Mouse (Mus musculus) monocyte, adult 2 months (primary cell): ENCODE data around the gene Gm26920.
A peak's percentile ranks its signal among the peaks of the same experiment; 100 is the strongest.
"Not testable (repeated sequence)": the region's sequence is repeated elsewhere in the genome, so short reads cannot be mapped to it uniquely, and the experiment has no call there.

Experiments used
- DNase-seq, 2 experiments: peaks; one replicate each; pipeline ENCODE4 v3.0.0; 2022; ENCODE audit warnings: low spot score in 2 of 2, low read depth in 1 of 2

Gene Gm26920

GRCm38 (mm10) chr7:30090092-30090969 lies at the start of gene Gm26920, which contains the start of gene Zfp566:
Gene Gm26920, minus strand, starts transcription at chr7:30090410.
Gene Zfp566, minus strand, starts transcription at chr7:30090527.
- DNase-seq = peak; percentile 91 to 94

DNA sequence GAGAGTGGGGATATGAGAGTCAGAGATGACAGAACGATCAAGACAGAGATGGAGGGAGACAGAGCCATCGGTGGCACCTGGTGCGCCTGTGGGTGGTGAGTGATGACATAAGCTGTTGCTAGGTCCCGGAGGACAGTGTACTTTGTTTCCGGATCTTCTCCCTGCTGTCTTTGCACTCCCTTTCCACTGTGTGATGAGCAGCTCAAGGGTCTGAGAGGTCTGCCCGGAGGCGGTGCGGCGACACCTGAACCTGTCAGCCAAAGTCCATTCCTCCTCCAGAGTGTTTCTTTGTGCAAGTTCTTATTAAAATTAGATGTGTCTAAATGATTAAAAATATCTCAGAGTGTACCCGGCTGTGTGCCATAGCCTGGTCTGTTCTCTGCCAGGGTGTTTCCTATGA lies 46.6 kb upstream of the Gm26920 start:
- DNase-seq = no peak

- no peak for DNase-seq
Measured at GRCm38 (mm10) chr7:30132396-30132795, 42.2 kb upstream of the Gm26920 start.

- no peak for DNase-seq
Measured at GRCm38 (mm10) chr7:30129900-30130299, 39.7 kb upstream of the Gm26920 start.

DNA sequence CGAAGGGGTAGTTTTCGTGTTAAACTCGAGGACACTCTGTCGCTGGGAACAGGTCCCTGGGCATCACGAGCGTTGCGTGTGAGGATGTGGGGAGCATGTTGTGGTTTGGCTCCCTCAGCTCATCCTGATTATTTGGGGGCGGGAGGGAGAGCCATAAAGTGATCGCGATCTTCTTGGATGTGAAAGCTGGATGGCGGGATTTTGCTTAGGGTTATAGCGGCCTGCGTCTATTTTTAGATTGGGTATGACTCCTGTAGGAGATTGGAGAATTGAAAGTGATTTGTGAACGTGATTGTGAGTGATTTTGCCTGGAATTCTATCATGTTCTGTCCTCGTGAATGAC lies 31.9 kb upstream of the Gm26920 start:
- DNase-seq = no peak

DNA sequence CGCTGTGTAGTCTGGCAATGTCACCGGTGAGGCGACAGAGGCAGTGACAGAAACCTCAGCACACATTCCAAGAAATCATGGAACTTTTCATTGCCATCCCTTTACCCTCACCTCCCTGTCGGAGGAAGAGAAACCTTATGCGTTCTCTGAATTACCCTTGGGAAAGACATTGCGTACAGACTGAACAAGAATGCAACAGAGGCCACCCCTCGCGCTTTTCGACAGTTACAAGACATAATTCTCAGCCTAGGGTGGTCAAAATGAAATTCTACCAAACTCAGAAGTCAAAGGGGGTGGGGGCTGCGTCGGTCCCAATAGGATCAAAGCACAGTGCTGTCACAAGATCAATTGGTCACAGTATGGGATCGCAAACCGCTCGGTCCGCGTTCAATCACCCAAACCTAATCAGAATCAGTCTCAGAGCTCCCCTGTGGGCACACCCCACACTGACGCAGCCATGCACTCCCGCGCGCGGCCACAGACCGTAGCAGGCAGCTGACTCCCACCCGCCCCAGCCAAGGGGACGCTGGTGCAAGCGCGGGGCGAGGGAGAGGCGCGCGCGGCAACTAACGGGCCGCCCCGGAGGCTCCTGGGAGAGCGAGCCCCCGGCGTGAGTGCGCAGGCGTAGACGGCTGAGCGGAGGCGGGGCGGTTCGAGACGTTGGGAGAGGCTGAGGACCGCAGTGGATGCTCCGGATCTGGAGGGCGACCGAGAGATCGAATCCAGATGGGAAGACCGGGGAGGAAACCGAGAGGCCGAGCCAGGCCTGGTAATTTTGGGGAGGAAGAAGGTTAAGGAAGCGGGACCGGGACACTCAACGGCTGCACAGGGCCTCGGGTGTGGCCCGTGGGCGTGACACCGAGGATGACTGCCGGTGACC lies 31.3 kb upstream of the Gm26920 start, which contains the start of gene Zfp382:
TSS of gene Zfp382 (plus strand) at position 635 of the 880 bp plus-strand sequence.
- peak; percentile 55 to 70 for DNase-seq

DNA sequence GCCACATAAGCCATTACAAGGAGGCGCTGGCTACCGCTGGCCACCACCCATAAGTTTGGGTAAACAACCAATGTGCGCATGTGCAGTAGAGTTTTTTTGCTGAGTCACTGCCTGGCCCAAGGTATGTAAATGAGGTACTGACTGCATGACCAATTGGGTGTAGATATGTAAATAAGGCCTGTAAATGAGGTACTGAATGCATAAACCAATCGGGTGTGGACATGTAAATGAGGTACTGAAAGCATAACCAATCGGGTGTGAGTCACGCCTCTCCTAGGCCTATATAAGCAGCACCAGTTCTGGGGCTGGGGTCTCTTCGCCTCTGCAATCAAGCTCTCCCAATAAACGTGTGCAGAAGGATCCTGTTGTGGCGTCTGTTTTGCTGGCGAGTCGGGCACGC lies 27.7 kb upstream of the Gm26920 start:
- not testable (repeated sequence) for DNase-seq

- no peak for DNase-seq
Measured at GRCm38 (mm10) chr7:30116076-30116475, 25.9 kb upstream of the Gm26920 start.

DNA sequence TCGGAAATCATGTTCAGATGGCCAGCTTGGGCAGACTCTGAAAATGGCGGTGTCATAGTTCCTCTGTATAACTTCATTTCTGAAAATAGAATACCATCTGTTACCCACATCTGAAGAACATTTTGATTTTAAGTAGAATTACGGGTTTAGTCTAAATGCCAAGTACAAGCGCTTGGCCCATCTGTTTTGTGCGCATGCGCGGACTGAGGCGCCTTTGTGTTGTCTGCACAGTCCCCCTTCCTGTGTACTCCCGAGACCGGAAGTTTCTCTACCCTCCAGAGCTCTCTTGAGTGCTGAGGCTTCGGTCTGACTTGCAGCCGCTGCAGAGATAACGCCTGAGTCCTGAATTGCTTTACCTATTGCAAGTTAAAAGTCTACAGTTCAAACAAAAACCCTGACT lies 9.1 kb upstream of the Gm26920 start:
- no peak for DNase-seq

- DNase-seq = no peak
Measured at GRCm38 (mm10) chr7:30095551-30096125, 5.4 kb upstream of the Gm26920 start.

- peak; percentile 64 to 66 for DNase-seq
Measured at GRCm38 (mm10) chr7:30094646-30095429, 4.6 kb upstream of the Gm26920 start, which contains the start of gene Zfp260. Gene Zfp260, plus strand, starts transcription at chr7:30094777.

- no peak for DNase-seq
Measured at GRCm38 (mm10) chr7:30093918-30094415, 3.8 kb upstream of the Gm26920 start.

- DNase-seq = no peak
Measured at GRCm38 (mm10) chr7:30092666-30093065, 2.5 kb upstream of the Gm26920 start.

DNA sequence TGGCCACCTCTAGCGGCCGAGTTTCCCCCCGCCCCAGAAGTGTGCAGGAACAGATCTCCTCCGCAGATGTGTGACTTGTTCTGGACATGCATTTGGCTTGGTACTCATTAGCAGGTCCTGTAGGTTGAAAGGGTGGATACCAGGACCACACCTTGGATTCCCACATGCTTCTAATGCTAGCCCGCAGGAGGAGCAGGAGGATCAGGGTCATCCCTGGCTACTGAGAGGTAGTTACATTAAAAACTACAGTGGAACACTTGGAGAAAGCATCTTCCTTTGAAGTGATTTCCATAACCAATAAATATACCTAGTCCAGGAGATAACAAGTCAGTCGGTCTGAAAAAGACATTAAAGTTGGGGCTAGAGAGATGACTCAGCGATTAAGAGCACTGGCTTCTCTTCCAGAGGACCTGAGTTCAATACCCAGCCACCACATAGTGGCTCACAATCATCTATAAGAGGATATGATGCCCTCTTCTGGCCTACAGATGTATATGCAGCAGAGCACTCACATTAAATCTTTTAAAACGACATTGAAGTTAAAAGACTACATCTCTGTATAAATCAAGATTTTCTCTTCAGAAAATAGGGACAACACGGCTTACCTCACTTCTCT lies 868 bp upstream of the Gm26920 start:
- DNase-seq = no peak

DNA sequence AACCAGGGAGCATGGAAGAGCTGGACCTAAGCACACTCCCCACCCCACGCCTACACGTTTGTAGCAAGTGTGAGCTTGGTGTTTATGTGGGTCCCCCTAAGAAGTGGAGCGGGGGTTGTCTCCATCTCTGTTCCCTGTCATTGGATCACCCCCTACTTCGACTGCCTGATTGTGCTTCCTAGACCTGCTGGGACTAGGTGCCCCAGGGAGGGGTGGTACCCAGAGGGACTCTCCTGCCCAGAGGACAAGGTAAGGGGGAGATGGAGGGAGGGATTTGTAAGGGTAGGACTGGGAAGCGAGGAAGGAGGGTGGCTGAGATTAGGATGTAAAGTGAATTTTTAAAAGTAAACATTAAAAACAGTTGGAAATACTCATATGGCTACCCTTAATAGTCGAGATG lies 805 bp downstream of the Gm26920 start:
- DNase-seq = no peak

GRCm38 (mm10) chr7:30086524-30086923 lies 3.7 kb downstream of the Gm26920 start:
- DNase-seq = no peak

DNA sequence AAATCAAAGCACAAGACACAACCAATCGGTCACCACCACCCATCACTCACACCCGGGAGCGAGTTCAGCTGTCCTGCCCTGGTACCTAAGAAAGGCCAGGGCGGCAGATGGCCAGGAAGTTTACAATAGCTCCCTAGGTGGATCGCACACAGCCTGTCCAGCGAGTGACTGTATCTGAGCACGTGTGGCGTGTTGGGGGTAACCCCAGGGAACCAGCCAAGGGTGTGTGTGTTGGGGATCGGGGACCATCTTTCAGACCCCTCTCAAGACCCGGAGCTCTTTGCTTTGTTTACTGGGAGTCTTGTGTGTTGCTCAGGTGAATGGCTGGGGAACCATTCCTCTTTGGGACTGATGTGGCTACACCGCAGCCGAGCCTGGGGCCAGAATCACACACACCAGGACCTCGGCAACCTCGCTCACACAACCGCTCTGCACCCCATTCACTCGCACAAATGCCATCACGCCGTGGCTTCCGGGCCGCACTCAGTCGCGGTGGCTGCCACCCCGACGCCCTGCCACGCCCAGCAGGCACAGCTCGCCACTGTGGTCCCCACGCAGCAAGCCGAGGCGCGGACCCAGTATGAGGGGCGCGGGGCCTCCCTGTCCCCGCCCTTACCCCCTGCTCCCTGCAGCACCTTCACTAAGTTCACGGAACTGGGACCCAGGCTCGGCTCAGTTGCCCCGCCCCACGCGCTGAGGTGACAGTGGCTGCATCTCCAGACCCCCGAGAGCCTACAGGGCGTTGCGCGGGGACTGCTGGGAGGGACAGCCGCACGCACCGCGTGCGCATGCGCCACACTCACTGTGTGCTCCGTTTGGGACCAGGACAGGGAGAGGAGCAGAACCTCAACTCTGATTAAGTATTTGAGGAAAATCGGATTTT lies 17.8 kb downstream of the Gm26920 start, which contains the start of gene Zfp82:
TSS of gene Zfp82 (minus strand) at position 755 of the 883 bp plus-strand sequence.
- DNase-seq = peak in 1 of 2 experiments; percentile 15

DNA sequence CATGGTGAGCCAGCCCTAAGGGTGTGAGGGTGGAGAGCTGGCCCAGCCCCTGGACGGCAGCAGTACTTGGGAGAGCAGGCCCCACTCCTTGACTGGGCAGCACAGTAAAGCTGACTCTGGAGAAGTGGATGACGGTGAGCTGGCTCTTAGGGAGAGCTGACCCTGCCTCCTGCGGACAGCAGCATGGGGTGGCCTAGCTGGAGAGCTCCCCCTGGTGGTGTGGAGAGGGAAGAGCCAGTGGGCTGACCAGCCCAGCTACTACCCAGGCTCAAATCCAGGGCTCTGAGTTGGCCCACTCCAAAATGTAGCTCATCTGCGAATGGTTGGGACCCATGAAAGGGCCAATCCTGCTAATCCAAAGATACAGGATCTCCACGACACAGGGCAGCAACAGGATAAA lies 25.6 kb downstream of the Gm26920 start:
- DNase-seq = no peak

GRCm38 (mm10) chr7:30062478-30062877 lies 27.7 kb downstream of the Gm26920 start:
- DNase-seq = no peak
